Mouse (Mus musculus) cortical plate, adult 2 months (tissue): Measurements from ENCODE around the gene Zfp652.

Experiments
- CTCF ChIP-seq: fragments of 200-500 bp; IDR thresholded peaks from 2 replicates; pipeline ENCODE4 v1.5.1; 2011; ENCODE audit warnings: mild to moderate bottlenecking, control low read depth, low read length; ENCODE audit not compliant: insufficient read depth; ENCODE audit errors: extremely low read depth
- POLR2A ChIP-seq: fragments of 200-500 bp; IDR thresholded peaks from 2 replicates; pipeline ENCODE4 v1.6.1; 2011; ENCODE audit warnings: mild to moderate bottlenecking, low read length, control low read depth; ENCODE audit not compliant: insufficient read depth; ENCODE audit errors: extremely low read depth

DNA sequence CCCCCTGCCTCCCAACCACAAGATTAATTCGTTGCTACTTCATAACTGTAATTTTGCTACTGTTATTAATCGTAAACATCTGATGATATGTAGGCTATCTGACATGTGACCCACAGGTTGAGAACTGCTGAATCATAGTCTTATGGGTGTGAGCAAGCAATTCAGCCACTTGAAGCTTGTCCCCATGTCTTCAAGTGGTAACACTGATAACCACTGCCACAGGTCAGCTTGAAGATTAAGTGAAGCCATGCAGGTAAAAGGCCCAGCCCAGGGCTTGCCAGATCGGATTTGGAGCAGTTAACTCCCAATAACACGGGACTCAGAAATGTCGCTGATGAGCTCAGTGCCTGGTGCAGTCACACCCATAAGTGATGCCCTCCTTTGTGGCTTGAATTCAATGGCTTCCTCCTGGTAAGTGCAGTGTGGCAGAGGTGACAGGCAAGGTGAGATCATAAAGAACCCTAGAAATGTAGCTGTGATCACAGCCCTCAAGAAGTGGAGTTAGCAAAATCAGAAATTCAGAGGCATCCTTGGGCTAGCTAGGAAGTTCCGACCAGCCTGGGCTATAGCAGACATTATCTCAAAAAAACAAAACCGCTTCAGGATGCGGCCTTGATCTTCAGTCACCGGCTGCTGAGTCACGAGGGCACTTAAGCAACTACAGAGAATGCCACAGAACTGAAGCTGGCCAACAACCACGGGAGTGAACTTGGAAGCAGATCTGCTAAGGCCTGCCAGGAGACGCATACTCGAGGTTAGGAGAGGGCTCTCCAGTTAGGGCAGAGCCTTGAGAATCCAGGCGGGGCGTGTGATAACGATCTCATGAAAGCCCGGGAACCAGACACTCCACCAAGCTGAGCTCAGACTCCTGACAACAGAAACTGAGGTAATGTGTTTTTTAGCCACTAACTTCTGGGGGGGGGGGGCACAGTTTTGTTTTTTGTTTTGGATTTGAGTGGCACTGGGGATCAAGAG, 65.1 kb downstream of the Zfp652 start:
- no peak for TF ChIP-seq CTCF
- no peak for TF ChIP-seq POLR2A
